Mouse (Mus musculus) B cell, adult 67 days (primary cell): Measurements from ENCODE around the gene Rxra. TPM values are rescaled to one million over a fixed set of nuclear protein-coding genes. Genes with fewer than 3 reads are reported as not detected.

Experiments
- total RNA-seq, 2 experiments: library from RNA; stranded (reverse); gene quantifications; 4 replicates each; pipeline ENCODE4 v1.2.4; 2023

Rxra gene
- 1 to 10 TPM; 1.5 to 2.2 TPM for total RNA-seq

GRCm38 (mm10) chr2:27676106-27676477 lies at the start of gene Rxra:
Gene Rxra, plus strand, starts transcription at chr2:27676440.

Other genes with a start within 250 kb of the Rxra start
- 100 to 1,000 TPM; 160 to 170 TPM for gene Vav2, start 249.4 kb upstream of the Rxra start, total RNA-seq
- gene Brd3os, start 234.1 kb upstream of the Rxra start, total RNA-seq = under 1 TPM in 1 of 2 experiments, not detected in 1; 0.42 TPM
- gene Brd3, start 168.8 kb upstream of the Rxra start, total RNA-seq = 10 to 100 TPM; 46.8 to 47.1 TPM
- gene Wdr5, start 161.3 kb upstream of the Rxra start, total RNA-seq = 10 to 100 TPM; 44.7 to 47.0 TPM
- under 1 TPM in 1 of 2 experiments, not detected in 1; 0.09 TPM for gene Col5a1, start 210.0 kb downstream of the Rxra start, total RNA-seq